Mouse (Mus musculus) ES-E14 (cell line): ENCODE data around the gene Gm27027. TPM values are rescaled to one million over a fixed set of nuclear protein-coding genes. Genes with fewer than 3 reads are reported as not detected.

ENCODE experiments used
- DNase-seq: peaks from one replicate; pipeline ENCODE4 v3.0.0-alpha.2; 2013; ENCODE audit warnings: low read depth, low spot score
- H3K27ac ChIP-seq: 2 replicates; pipeline ENCODE4 v1.5.1; 2012; ENCODE audit warnings: low read depth, mild to moderate bottlenecking, low read length, moderate library complexity, mixed read lengths; ENCODE audit not compliant: poor library complexity, insufficient read depth, severe bottlenecking
- H3K36me3 ChIP-seq: 2 replicates; pipeline ENCODE4 v1.6.1; 2012; ENCODE audit warnings: mild to moderate bottlenecking, low read length, moderate library complexity, mixed read lengths; ENCODE audit not compliant: control insufficient read depth, poor library complexity, insufficient read depth, severe bottlenecking
- H3K4me1 ChIP-seq, 2 experiments: fragments of 150-350 bp in 1 of 2; sonication (generic) in 1 of 2; 2 replicates each; pipeline ENCODE4 v1.6.1; 2012; ENCODE audit warnings: low read length in 2 of 2, mild to moderate bottlenecking in 1 of 2, mixed read lengths in 1 of 2; ENCODE audit not compliant: control insufficient read depth in 2 of 2, insufficient read depth in 2 of 2, poor library complexity in 1 of 2
- H3K4me3 ChIP-seq, 2 experiments: fragments of 150-350 bp in 1 of 2; sonication (generic) in 1 of 2; 2 replicates each; pipeline ENCODE4 v1.5.1; 2012; ENCODE audit warnings: low read length in 2 of 2, low read depth in 1 of 2, mild to moderate bottlenecking in 1 of 2, mixed read lengths in 1 of 2; ENCODE audit not compliant: insufficient read depth in 1 of 2, poor library complexity in 1 of 2, severe bottlenecking in 1 of 2
- H3K9ac ChIP-seq: 2 replicates; pipeline ENCODE4 v1.6.1; 2012; ENCODE audit warnings: low read depth, mild to moderate bottlenecking, low read length, mixed read lengths; ENCODE audit not compliant: poor library complexity, insufficient read depth, severe bottlenecking
- H3K9me3 ChIP-seq: fragments of 150-350 bp; sonication (generic); 2 replicates; pipeline ENCODE4 v1.6.1; 2012; ENCODE audit warnings: low read depth, mild to moderate bottlenecking, low read length; ENCODE audit not compliant: control insufficient read depth, insufficient read depth
- CHD2 ChIP-seq: IDR thresholded peaks from 2 replicates; pipeline ENCODE4 v1.6.1; 2014; ENCODE audit warnings: mild to moderate bottlenecking, low read depth, low read length, inconsistent platforms
- HCFC1 ChIP-seq: IDR thresholded peaks from 2 replicates; pipeline ENCODE4 v1.6.1; 2012; ENCODE audit warnings: low read length, inconsistent platforms, borderline replicate concordance; ENCODE audit not compliant: insufficient read depth
- MAFK ChIP-seq: IDR thresholded peaks from 2 replicates; pipeline ENCODE4 v1.6.1; 2014; ENCODE audit warnings: mild to moderate bottlenecking, low read depth, low read length, inconsistent platforms; ENCODE audit not compliant: insufficient read depth
- ZC3H11A ChIP-seq: IDR thresholded peaks from 2 replicates; pipeline ENCODE4 v1.6.1; 2012; ENCODE audit warnings: low read depth, mild to moderate bottlenecking, inconsistent platforms, low read length, borderline replicate concordance
- ZNF384 ChIP-seq: IDR thresholded peaks from 2 replicates; pipeline ENCODE4 v1.6.1; 2012; ENCODE audit warnings: low read depth, low read length, inconsistent platforms
- in situ Hi-C, 2 experiments: fragments of 600-800 bp; cut with MboI; formaldehyde crosslinking; loops; one replicate each; pipeline ENCODE4 v1.15.1; 2025; ENCODE audit warnings: low sequenced_read_pairs in 2 of 2, inconsistent platforms in 1 of 2; ENCODE audit not compliant: unreplicated experiment in 2 of 2
- total RNA-seq: library from RNA; depleted of rRNA; stranded (reverse); fragments of 300-350 nt; gene quantifications from 2 replicates; pipeline ENCODE4 v1.2.3, GENCODE M21; 2012

Gm27027 gene
- total RNA-seq, 1 experiment = not detected

DNA sequence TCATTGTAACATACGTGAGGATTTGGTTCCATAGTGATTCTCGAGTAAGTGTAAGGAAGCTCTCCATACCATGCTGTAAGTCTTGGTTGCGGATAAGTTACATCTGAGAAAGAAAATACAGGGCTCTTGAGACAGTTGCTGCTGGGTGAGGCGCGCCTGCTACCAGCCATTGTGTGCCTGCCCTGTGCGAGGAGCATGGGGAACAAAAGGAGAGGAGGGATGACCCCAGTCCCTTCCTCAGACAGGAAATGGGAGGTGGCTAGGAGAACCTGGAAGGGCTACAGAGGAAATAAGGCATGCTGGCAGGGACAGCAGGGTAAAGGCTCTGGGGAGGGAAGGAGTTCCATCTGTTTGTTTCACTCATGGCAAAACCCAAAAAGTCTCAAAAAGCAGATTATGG is 5.3 kb upstream of the Gm27027 start:
- DNase-seq = no peak
- Histone ChIP-seq H3K9ac (peak overlapping the region; percentile 44; the same call in 1 of the 2 replicates), H3K27ac (peak overlapping the region; percentile 18; the same call in 1 of the 2 replicates), H3K36me3 (peaks cover 8% of the 10 kb centered on the region), H3K4me3 (0 out of 4 replicates have a peak overlapping the region, but pooled peaks of 1 of the 2 experiments have one; percentile 8), H3K9me3 (no peaks in the 10 kb centered on the region), H3K4me1 (peaks cover 0 to 5% of the 10 kb centered on the region in 2 experiments; a peak in 1 of 4 replicates)
- in situ Hi-C loops = no loop called here
- TF ChIP-seq MAFK (no peak), CHD2 (no peak), ZNF384 (no peak), HCFC1 (no peak), ZC3H11A (no peak)

GRCm38 (mm10) chr2:93992810-93993209 is 3.3 kb downstream of the Gm27027 start:
- Histone ChIP-seq H3K27ac (no peak overlapping the region), H3K4me1 (no peaks in the 10 kb centered on the region), H3K9me3 (no peaks in the 10 kb centered on the region), H3K36me3 (peaks cover 24% of the 10 kb centered on the region), H3K4me3 (no peak overlapping the region), H3K9ac (no peak overlapping the region)
- no peak for DNase-seq
- in situ Hi-C loops = no loop called here
- TF ChIP-seq HCFC1 (no peak), ZC3H11A (no peak), ZNF384 (no peak)

DNA sequence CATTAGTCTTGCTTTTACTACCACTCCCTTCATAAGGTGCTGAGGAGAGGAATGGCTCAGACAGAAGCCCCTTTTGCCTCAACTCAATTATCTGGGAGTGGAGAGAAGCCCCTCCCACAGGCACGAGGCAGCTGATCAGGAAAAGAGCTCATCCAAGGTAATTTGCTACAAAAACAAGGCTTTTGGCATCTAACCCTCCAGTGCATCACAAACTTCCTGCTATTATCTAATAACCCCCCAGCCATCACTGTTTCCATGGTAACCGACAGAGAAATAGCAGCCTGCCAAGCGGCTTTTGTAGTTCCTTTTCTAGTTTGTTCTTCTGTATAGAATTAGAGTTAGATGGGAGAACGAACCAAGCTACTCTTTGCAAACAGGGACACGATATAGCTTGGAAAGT is 3.9 kb downstream of the Gm27027 start:
- in situ Hi-C loops = no loop called here
- H3K9me3 ChIP-seq = no peaks in the 10 kb centered on the region
- no peak overlapping the region for H3K27ac ChIP-seq
- H3K4me1 ChIP-seq = no peaks in the 10 kb centered on the region
- H3K36me3 ChIP-seq = peaks cover 24% of the 10 kb centered on the region
- TF ChIP-seq MAFK = no peak
- no peak for DNase-seq
- no peak overlapping the region for H3K4me3 ChIP-seq
- H3K9ac ChIP-seq = no peak overlapping the region

DNA sequence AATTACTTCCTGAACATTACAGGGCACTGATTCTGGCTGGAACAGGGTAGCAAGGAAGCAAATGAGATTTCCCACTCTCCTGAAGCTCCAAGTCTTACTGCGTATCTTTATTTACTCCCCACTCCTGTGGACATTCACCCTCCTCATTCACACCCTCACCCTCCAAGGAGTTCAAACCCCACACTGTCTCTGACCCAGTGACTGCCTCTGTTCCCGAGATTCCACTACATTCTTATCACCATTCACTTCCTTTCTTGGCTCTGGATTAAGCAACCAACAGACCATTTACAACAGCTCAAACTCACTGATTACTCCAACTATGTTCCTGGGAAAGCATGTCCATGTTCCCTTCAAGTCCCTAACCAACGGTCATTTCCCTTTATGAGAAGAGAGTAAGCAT is 4.8 kb downstream of the Gm27027 start:
- in situ Hi-C loops = no loop called here
- H3K36me3 ChIP-seq = peaks cover 24% of the 10 kb centered on the region
- H3K9me3 ChIP-seq = no peaks in the 10 kb centered on the region
- no peak overlapping the region for H3K4me3 ChIP-seq
- no peak for DNase-seq
- no peaks in the 10 kb centered on the region for H3K4me1 ChIP-seq
- TF ChIP-seq ZNF384 (no peak), MAFK (no peak)
- no peak overlapping the region for H3K9ac ChIP-seq
- no peak overlapping the region for H3K27ac ChIP-seq

GRCm38 (mm10) chr2:93988440-93988839 is 7.7 kb downstream of the Gm27027 start:
- Histone ChIP-seq H3K4me3 (no peak overlapping the region), H3K36me3 (peaks cover 13% of the 10 kb centered on the region; the same call in 1 of the 2 replicates), H3K4me1 (no peaks in the 10 kb centered on the region), H3K27ac (no peak overlapping the region), H3K9me3 (no peaks in the 10 kb centered on the region), H3K9ac (no peak overlapping the region)
- in situ Hi-C loops = no loop called here
- DNase-seq = no peak
- TF ChIP-seq ZC3H11A = no peak
